Mouse (Mus musculus) effector memory CD4-positive, alpha-beta T cell, adult 5 months (primary cell): ENCODE data around the gene Esrrg. TPM values are rescaled to one million over a fixed set of nuclear protein-coding genes. Genes with fewer than 3 reads are reported as not detected.

Source experiments
- polyA plus RNA-seq: library from polyadenylated mRNA; unstranded; fragments of 100-300 nt; shearing (Covaris generic); gene quantifications from one replicate; pipeline ENCODE4 v1.2.1, GENCODE M21; 2017

Esrrg gene
- polyA plus RNA-seq: not detected

DNA sequence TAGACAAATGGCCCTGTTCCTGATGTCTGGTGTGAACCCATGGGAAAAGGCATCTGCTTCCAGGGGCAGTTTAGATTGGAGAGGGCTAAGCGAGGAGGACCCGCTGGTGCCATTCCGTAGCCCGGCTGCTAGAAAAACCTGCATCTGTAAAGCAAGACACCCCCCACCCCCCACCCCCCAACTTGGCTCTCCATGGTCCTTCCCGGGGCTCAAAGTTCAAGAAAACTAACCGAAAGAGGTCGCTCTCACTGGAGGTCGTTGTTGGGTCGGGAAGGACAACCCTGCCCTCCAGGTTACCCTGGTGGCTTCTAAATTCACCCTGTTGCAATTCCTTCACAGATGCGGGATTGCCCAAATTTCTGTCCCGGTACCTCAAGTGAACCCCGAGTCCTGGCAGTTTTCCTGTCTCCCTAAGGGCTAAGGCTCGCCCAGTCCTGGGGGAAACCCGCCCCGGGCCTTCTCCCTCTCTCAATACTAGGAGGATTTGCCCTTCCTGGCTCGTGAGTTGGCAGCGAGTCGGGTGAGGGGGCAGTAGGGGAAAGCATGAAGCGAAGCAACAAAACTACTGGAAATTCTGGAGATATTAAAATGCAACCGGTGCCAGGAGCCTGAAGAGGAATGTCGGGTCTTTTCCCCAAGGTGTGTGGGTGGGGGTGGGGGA is at the start of gene Esrrg:
Esrrg (plus strand) TSS at position 531 of the 661 bp plus-strand sequence.

DNA sequence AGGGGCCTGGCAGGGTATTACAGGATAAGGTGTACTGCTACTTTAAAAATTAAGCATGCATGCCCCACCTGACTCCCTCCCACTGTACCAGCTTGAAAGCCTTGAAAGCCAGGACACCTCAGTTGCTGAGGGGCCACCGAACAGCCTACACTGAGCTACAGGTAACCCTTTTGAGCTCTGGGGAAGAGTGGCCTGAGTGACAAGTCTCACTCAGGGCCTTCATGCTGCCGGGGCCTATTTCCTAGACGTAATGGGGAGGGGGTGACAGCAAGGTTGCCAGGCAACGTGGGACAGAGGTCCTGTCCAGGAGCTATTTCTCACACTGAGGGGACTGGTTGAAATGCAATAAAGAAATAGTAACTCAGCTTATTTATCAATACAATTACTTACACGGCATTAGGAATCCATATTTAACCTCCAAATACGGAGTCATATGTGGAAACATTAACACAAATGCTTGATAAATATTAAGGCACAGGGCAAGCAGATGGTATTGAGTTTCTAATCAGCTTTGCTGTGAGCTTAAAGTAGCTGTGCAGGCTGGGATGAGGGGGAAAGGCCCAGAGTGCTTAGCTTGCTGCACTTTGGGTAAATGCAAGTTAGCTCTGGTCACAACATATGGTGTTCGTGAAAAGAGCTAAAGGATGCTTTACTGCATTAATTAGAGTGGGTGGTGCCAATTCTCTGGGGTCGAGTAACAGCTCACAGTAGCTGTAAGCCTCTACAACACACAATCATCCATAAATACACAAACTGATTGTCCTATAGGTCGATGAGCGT is 653.5 kb downstream of the Esrrg start, which contains the start of gene Ush2a:
Ush2a (plus strand) TSS at position 121 of the 780 bp plus-strand sequence.

